Mouse (Mus musculus) brain, embryonic 14.5 days (tissue): ENCODE data around the gene Actr3. TPM values are rescaled to one million over a fixed set of nuclear protein-coding genes. Genes with fewer than 3 reads are reported as not detected.
A peak's percentile ranks its signal among the peaks of the same experiment; 100 is the strongest.

ENCODE experiments used
- DNase-seq: peaks from one replicate; pipeline ENCODE4 v3.0.0-alpha.2; 2011; ENCODE audit warnings: low read depth
- CTCF ChIP-seq: fragments of 200-500 bp; IDR thresholded peaks from 2 replicates; pipeline ENCODE4 v1.5.1; 2012; ENCODE audit warnings: inconsistent platforms, mild to moderate bottlenecking, moderate library complexity, borderline replicate concordance; ENCODE audit not compliant: insufficient read depth, insufficient read length; ENCODE audit errors: extremely low read depth
- POLR2A ChIP-seq: fragments of 200-500 bp; IDR thresholded peaks from 2 replicates; pipeline ENCODE4 v1.6.1; 2012; ENCODE audit warnings: mild to moderate bottlenecking, inconsistent platforms, borderline replicate concordance; ENCODE audit not compliant: poor library complexity, insufficient read depth, insufficient read length, severe bottlenecking; ENCODE audit errors: extremely low read depth
- polyA plus RNA-seq: library from polyadenylated mRNA; depleted of rRNA; stranded (reverse); fragments of >200 nt; gene quantifications from 2 replicates; pipeline ENCODE4 v1.2.3, GENCODE M21; 2012; rRNA removed

Gene Actr3
- 89.6 and 133 TPM in 2 replicates for polyA plus RNA-seq

DNA sequence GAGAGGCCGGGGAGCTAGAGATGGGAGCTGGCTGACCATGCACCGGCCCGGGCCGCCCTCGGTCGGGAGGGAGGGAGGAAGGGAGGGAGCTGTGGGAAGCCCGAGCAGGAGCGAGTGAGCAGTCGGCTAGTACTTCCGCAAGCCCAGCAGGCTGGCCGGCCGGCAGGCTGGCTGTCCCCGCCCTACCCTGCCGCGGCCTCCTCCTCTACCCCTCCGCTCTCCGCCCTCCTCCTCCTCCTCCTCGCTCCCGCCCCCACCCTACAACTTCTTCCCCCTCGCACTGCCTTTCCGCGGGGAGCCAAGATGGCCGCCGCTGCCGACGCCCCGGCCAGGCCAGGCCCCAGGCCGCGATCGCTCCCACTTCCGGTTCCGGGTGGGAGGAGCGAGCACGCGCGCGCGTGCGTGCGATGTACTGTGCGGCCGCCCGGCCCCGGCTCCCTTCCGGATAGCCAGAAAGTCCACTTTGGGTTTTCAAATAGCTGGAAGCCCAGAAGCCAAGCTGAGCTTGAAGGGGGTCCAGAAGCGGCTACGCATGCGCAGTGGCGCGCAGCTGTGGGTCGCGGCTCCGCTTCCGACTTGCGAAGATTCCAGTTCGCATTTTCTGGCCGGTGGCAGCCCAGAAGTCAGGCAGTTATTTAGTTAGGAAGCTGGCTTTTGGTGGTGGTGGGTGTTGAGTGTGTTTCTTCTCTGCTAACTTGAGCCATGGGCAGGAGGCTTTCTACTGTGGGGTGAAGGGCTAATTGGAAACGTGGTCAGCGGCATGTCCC lies at the start of gene Actr3:
Actr3 (minus strand) TSS at position 359 of the 767 bp plus-strand sequence.
- DNase-seq: peak; percentile 100

DNA sequence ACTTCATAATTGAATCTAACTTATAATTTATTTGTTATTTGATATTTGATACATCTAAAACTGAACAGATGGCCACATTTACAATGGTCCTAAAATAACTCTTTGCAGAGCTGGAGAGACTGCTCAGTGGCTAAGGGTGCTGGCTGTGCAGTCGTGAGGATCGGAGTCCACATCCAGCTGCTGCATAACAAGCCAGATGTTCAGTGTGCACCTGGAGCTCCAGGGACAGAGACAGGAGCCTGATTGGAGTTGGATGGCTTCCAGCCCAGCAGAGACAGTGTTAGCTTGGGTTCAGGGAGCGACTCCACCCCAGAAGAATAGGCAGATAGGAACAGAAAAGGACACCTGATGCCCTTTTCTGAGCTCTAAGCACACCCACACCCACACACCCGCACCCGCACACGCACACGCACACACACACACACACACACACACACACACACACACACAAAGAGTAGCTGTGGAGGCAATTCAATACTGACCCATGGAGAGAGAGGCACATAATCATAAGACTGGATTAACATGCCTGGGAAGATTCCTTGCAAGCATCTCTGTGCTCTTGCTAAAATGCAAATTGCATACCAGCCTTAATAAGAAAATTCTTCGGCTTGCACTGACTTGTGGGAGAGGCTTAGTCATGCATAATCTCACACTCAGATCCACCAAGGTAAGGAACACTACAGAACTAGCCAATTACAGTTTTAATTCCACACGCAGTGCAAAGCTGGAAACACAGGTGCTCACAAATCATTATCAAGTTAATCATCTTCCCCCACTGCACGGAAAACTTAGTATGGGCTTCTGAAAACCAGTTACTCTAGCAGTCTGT lies 47.1 kb upstream of the Actr3 start:
- TF ChIP-seq POLR2A (no peak), CTCF (no peak)
- DNase-seq: peak; percentile 65

More for the DNA sequence above, at the start of gene Actr3:
- peak; percentile 89 for TF ChIP-seq POLR2A
- TF ChIP-seq CTCF: no peak

DNA sequence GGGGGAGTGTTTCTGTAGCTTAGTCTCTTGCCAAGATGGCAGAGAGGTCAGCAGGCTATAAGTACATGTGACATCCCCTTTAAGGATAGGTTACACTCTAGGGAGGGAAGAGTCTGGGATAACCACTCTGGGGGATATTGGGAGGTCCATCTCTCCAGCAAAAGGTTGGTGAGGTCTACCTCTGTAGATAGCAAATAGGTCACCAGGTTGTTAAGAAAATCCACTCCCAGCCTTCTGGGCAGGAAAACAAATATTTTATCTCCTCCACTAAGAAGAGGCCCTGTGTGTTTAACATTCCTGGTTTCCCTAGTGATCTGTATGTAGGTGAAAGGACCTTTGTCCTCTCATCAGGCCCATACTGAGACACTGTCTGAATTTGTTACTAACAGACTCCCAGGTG lies 46.3 kb upstream of the Actr3 start:
- no peak for DNase-seq
- TF ChIP-seq POLR2A (no peak), CTCF (no peak)

DNA sequence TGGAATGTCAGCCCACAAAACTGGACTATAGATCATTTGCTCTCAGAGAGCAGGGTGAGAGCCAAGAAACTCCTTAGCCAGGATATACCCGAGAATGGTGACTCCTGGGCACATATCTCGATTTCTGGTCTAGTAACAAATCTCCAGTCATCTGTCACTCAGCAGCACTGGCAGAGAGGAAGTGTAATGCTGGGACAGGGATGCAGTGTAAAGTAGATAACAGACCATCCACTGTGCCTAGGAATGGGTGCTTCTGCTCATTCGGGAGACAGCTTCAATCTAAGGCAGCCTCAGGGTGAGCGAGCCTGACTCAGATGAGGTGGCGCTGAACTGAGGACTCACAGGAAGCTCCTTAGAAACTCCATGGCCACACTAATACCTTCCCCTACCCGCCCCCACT lies 43.1 kb upstream of the Actr3 start:
- no peak for TF ChIP-seq CTCF
- TF ChIP-seq POLR2A: no peak
- no peak for DNase-seq

DNA sequence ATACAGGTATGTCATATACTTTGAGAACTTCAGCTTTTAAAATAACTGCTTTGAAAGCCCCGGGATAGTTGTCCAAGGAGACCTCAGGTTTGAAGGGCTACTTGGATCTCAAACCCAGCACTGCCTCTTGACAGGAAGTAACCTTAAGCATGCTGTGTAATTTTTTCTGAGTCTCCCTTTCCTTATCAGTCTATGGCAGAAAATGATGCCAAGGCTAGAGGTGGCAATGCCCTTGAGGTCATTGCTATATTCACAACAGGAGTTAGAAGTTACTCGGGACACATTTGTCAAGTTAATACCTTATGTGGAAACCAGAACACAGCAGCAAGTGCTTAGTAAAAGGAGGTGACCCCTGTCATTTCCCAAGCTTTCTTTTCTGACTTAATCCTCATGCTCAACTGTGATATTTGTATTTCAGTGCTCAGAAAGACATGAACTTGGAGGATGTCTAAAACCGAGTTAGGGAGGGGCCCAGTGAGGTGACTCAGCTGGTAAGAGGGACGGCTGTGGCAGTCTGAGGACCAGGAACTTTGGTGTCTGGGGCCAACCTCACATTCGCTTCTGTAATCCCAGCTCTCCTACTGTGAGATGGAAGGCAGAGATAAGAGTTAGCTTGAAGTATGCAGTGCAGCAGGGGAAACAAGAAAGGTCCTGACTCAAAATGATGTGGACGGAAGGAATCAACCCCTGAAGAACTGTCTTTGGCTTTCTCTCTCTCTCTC lies 40.6 kb upstream of the Actr3 start:
- no peak for TF ChIP-seq CTCF
- TF ChIP-seq POLR2A: no peak
- no peak for DNase-seq

DNA sequence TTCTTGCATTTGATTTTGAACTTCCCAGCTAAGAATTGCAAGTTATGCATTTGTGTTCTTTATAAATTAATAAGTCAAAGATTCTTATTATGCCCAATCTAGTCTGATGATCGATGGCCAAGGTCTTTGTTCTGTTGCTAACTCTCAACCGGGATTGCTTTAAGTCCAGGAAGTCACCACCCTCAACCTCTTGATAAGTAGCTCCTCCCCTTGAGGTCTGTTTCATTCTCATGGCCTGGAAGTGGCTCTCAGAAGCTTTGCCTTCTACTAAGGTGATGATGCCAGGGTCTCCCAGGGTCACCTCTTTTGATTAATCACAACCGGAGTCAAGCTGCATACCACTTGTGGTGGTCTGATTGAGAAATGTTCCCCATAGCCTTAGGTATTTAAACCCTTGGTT lies 38.3 kb upstream of the Actr3 start:
- DNase-seq: no peak
- no peak for TF ChIP-seq CTCF

DNA sequence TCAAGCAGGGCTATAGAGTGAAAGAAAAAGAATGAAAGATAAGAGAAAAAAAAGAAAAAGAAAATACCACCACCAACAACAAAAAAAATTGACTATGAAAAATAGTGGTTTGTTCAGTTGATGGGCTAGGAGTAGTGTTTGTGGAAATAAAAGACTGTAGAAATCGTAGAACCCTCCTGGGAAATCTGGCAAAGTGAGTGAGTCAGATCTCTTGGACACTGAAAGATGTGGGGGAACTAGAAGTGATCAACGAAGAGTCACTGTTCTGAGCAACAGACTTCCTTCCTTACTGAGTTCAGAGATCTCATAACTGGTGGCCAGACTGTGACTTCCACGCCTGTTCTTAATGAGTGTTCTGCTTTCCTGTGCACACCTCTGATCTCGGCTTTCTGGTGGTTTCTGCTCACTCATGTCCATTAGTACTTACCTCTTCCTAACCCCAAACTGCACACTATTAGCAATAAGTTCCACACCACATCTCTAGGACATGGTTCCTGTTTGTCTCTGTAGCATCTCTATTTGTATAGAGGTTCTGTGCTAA lies 37.7 kb upstream of the Actr3 start:
- TF ChIP-seq POLR2A (no peak), CTCF (no peak)
- DNase-seq: no peak

DNA sequence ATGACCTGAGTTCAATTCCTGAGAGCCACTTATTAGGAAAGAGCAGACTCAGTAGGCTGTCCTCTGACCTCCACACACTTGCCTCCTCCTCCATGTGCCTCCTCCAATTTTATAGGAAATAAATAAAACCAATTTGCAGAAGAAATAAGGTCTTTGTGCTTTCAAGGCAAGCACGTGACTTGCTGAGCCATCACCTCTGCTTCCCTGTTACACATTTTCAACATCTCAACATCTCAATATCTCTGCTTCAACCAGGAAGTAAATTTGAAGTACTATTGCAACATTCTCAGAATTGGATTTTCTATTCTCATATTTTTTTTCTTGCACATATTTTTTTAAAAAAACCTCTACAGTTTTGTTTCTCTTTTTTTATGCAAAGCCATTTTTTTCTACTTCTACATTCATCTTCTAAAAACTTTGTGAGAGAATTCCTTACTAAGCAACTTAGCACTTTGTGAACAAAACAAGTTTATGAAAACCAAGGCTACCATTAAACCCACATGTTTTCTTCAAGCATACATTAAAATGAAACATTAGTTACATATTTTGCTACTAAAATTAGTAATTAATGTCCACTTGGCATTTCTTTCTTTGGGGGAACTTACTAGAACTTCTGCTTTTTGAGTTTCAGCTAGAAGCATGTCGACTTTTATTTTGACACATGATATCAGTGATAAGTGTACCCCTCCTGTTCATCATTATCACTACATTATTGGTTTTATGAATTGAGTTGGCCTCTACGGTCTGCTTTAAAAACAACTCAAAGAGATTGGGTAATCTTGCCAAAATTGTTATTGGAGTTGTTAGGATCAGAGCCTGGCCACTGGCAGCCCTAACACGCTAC lies 35.5 kb upstream of the Actr3 start:
- TF ChIP-seq POLR2A (no peak), CTCF (no peak)

DNA sequence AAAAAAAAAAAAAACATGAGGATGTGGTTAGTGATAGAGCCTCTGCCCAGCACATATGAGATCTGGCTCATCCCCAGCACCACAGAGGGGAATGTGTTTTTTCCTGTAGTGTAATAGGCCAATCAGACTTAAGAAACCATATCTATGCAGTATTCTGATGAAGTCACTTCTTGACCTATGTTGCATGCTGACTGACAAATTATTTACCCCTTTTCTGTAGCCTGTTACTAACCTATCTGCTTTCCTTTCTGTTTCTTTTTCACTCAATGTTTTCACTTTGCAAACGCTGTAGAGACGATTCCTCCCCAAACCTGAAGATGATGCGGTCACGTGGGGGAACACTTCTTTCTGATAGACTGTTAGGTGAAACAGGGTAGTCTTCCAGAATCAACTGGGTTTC lies 32.4 kb upstream of the Actr3 start:
- no peak for TF ChIP-seq POLR2A
- no peak for DNase-seq

More for the DNA sequence above, 35.5 kb upstream of the Actr3 start:
- DNase-seq: no peak

DNA sequence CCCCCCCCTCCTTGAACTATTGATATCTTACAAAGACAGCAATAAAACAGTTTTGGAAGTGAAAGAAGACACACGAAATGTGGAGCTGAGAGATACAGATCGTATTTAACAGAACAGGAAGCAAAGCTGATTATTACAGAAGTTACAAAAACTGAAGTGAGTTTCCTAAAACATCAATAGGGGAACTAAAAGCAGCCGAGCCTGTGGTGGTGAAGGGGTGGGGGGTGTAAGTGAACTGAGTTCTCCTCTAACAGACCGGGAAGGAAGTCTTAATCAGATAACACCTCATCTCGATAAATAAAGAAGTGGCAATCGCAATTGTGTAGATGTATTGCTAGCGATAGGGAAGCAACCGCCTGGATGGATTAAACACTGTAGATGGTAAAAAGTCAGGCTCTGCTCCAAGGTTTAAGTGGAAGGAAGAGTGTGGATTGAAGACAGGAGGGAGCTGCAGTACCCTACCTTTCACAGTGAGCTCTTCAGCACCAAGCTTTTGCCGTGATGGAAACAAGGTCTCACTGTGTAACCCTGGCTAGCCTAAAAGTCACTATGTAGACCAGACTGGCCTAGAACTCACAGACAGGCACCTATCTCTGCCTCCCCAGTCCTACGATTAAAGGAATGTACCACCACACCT lies 31.2 kb upstream of the Actr3 start:
- no peak for DNase-seq
- no peak for TF ChIP-seq CTCF
- no peak for TF ChIP-seq POLR2A

DNA sequence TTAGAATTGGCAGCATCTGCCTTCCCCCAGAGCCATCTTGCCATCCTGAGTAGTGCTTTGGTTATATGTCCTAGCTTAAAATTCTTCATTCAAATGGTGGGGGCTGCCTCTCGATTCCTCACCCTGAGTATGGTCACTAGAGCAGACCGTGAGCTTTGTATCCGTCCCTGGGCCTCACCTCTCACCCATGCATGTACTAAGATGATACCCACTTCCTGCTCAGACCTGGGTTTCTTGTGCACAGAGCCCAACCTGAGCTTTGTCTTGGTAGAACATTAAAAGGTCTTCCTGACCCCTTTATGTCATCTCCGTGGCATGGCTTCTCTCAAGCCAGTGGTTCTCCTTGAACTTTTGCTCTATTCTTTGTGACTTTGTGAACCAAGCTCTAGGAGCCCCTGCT lies 28.5 kb upstream of the Actr3 start:
- DNase-seq: no peak
- TF ChIP-seq POLR2A: no peak
- no peak for TF ChIP-seq CTCF

DNA sequence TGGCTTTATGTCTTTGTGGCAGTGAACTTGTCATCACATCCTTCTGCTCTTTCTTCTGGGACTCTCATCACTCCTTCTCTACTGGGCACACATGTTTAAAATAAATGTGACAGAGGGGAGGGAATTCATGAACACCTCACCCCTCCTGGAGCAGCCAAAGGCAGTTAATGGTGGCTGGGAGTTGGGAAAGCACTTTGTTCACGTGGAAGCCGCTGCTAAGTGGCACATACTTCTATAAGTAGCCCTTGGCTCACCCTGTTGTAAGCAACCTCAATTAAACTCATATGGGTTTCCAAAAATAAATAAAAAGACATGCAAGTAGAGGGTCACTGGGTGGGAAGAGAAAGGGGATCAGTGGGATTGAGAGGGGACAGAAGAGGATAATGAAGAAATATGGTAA lies 27.8 kb upstream of the Actr3 start:
- DNase-seq: no peak
- TF ChIP-seq CTCF (no peak), POLR2A (no peak)

DNA sequence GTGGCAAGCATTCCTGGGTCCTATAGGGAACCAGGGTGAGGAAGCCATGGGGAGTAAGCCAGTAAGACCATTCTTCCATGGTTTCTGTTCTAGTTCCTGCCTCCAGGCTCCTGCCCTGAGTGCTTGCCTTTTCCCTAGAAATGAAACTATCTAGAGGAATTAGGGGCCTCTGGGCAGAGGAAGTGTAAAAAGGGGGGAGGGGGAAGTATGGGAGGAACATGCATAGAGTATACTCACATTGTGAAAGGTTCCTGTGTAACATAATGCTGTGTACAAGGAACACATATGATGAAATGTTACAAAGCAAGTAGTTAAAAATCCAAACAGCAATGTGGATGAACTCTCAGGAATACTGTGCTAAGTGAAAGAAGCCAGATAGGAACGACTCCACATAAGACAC lies 27.4 kb upstream of the Actr3 start:
- no peak for TF ChIP-seq CTCF
- no peak for TF ChIP-seq POLR2A

More for the DNA sequence above, 27.4 kb upstream of the Actr3 start:
- no peak for DNase-seq
